ENCODE assay signal across 18 mouse cellular contexts in genomic region chr8:120515214-120515613, GRCm38 (mm10).
DNase-seq lines count a peak whose midpoint lies in the region; ATAC-seq lines count a peak whose summit lies in the region.
"Had no signal": no experiment of that assay in that cellular context is flagged by ENCODE, and none has a peak within 500 bp of the region (broad histone marks: within the 10 kb centered on the region; RNA-seq: fewer than 3 reads in every experiment).

No protein-coding gene starts in this region.

- no peak for ATAC-seq in hindbrain, embryonic 14.5 days (ENCODE audit: low FRiP score)
- no peak for ATAC-seq in liver, embryonic 13.5 days (ENCODE audit: low read depth)
- ATAC-seq in liver, embryonic 12.5 days, result no peak
- no peak for ATAC-seq in limb, embryonic 12.5 days (ENCODE audit: insufficient number of reproducible peaks, insufficient read depth, low FRiP score, low TSS enrichment, low read depth)
- no peak for ATAC-seq in neural tube, embryonic 13.5 days (ENCODE audit: low read depth)
- ATAC-seq: inflammation-experienced regulatory T-cells, adult 6 months had no signal

- WGBS in hindbrain, embryonic 10.5 days, result 98% methylated on average over 2 of the region's 2 CpGs
- WGBS in hindbrain, embryonic 14.5 days, result 91% methylated on average over 2 of the region's 2 CpGs
- 92% methylated on average over 2 of the region's 2 CpGs for WGBS in liver, embryonic 13.5 days (ENCODE audit: insufficient replicate concordance)
- WGBS in liver, embryonic 12.5 days (ENCODE audit: insufficient replicate concordance), result 90% methylated on average over 2 of the region's 2 CpGs
- 96% methylated on average over 2 of the region's 2 CpGs for WGBS in limb, embryonic 12.5 days
- 74% methylated on average over 2 of the region's 2 CpGs for whole genome bisulfite sequencing in neural tube, embryonic 13.5 days

- no peaks in the 10 kb centered on the region for H3K36me3 ChIP-seq in hindbrain, embryonic 10.5 days
- H3K36me3 ChIP-seq in hindbrain, embryonic 14.5 days (replicated peaks; ENCODE audit: control insufficient read depth, insufficient read depth), result no peaks in the 10 kb centered on the region
- peaks cover 41% of the 10 kb centered on the region for H3K36me3 ChIP-seq in liver, embryonic 13.5 days
- H3K36me3 ChIP-seq in liver, embryonic 12.5 days, result peaks cover 66% of the 10 kb centered on the region
- no peaks in the 10 kb centered on the region for H3K36me3 ChIP-seq in limb, embryonic 12.5 days
- H3K36me3 ChIP-seq in neural tube, embryonic 13.5 days, result no peaks in the 10 kb centered on the region
- H3K36me3 ChIP-seq: limb, embryonic 15.5 days had no signal

- peaks cover 93% of the 10 kb centered on the region for H3K27me3 ChIP-seq in hindbrain, embryonic 10.5 days (ENCODE audit: insufficient read depth, poor library complexity, severe bottlenecking)
- no peaks in the 10 kb centered on the region for H3K27me3 ChIP-seq in hindbrain, embryonic 14.5 days (ENCODE audit: control insufficient read depth, insufficient read depth, low read length)
- no peaks in the 10 kb centered on the region for H3K27me3 ChIP-seq in liver, embryonic 13.5 days
- no peaks in the 10 kb centered on the region for H3K27me3 ChIP-seq in liver, embryonic 12.5 days (replicated peaks)
- peaks cover 9% of the 10 kb centered on the region; the same call in 1 of the 2 replicates for H3K27me3 ChIP-seq in limb, embryonic 12.5 days
- no peaks in the 10 kb centered on the region for H3K27me3 ChIP-seq in neural tube, embryonic 13.5 days
- H3K27me3 ChIP-seq: limb, embryonic 15.5 days had no signal

- DNase-seq in hindbrain, embryonic 10.5 days (ENCODE audit: low spot score), result no peak
- DNase-seq in hindbrain, embryonic 14.5 days (ENCODE audit: low spot score), result no peak
- DNase-seq in liver, embryonic 13.5 days, result no peak
- no peak for DNase-seq in spleen, postnatal 4 days (ENCODE audit: low spot score in 2 of 2)
- DNase-seq: adrenal gland, adult 2 months; cerebellum, adult 8-10 months; gastrocnemius, adult 2 months; heart, postnatal 36 days; kidney, adult 9 months; kidney, postnatal 4 days; lung, adult 2 months; lung, postnatal 36 days; retina, postnatal 1 day had no signal

- H3K9me3 ChIP-seq in hindbrain, embryonic 10.5 days, result no peaks in the 10 kb centered on the region
- H3K9me3 ChIP-seq in hindbrain, embryonic 14.5 days (ENCODE audit: control insufficient read depth, low read length), result no peaks in the 10 kb centered on the region
- no peaks in the 10 kb centered on the region for H3K9me3 ChIP-seq in liver, embryonic 13.5 days (replicated peaks)
- no peaks in the 10 kb centered on the region for H3K9me3 ChIP-seq in liver, embryonic 12.5 days (replicated peaks)
- no peaks in the 10 kb centered on the region for H3K9me3 ChIP-seq in limb, embryonic 12.5 days
- no peaks in the 10 kb centered on the region for H3K9me3 ChIP-seq in neural tube, embryonic 13.5 days
- H3K9me3 ChIP-seq: limb, embryonic 15.5 days had no signal

- H3K27ac ChIP-seq in hindbrain, embryonic 10.5 days, result peak overlapping the region; percentile 40; the same call in 1 of the 2 replicates
- no peak overlapping the region for H3K27ac ChIP-seq in hindbrain, embryonic 14.5 days
- peak overlapping the region; percentile 7; the same call in 1 of the 2 replicates for H3K27ac ChIP-seq in liver, embryonic 13.5 days
- no peak overlapping the region for H3K27ac ChIP-seq in liver, embryonic 12.5 days
- peak overlapping the region; percentile 64; the same call in 1 of the 2 replicates for H3K27ac ChIP-seq in limb, embryonic 12.5 days
- 0 out of 2 replicates have a peak overlapping the region, but pooled peaks have one; percentile 90 for H3K27ac ChIP-seq in neural tube, embryonic 13.5 days (replicated peaks)
- H3K27ac ChIP-seq: gastrocnemius, adult 2 months; limb, embryonic 15.5 days had no signal

- no peak overlapping the region for H3K9ac ChIP-seq in hindbrain, embryonic 14.5 days
- no peak overlapping the region for H3K9ac ChIP-seq in liver, embryonic 13.5 days
- H3K9ac ChIP-seq in liver, embryonic 12.5 days, result no peak overlapping the region
- no peak overlapping the region for H3K9ac ChIP-seq in limb, embryonic 12.5 days (replicated peaks)
- no peak overlapping the region for H3K9ac ChIP-seq in neural tube, embryonic 13.5 days
- H3K9ac ChIP-seq: limb, embryonic 15.5 days had no signal

- H3K4me2 ChIP-seq in hindbrain, embryonic 14.5 days (replicated peaks), result no peak overlapping the region
- no peak overlapping the region for H3K4me2 ChIP-seq in liver, embryonic 13.5 days
- no peak overlapping the region for H3K4me2 ChIP-seq in liver, embryonic 12.5 days
- H3K4me2 ChIP-seq in limb, embryonic 12.5 days, result no peak overlapping the region
- no peak overlapping the region for H3K4me2 ChIP-seq in neural tube, embryonic 13.5 days
- H3K4me2 ChIP-seq: limb, embryonic 15.5 days had no signal

- H3K4me1 ChIP-seq in hindbrain, embryonic 10.5 days (replicated peaks), result peaks cover 100% of the 10 kb centered on the region
- H3K4me1 ChIP-seq in hindbrain, embryonic 14.5 days (replicated peaks; ENCODE audit: control insufficient read depth, insufficient read depth, low read length), result peaks cover 80% of the 10 kb centered on the region
- peaks cover 98% of the 10 kb centered on the region for H3K4me1 ChIP-seq in liver, embryonic 13.5 days (replicated peaks)
- peaks cover 100% of the 10 kb centered on the region for H3K4me1 ChIP-seq in liver, embryonic 12.5 days
- H3K4me1 ChIP-seq in limb, embryonic 12.5 days (replicated peaks), result peaks cover 95% of the 10 kb centered on the region
- peaks cover 100% of the 10 kb centered on the region for H3K4me1 ChIP-seq in neural tube, embryonic 13.5 days (replicated peaks)

- no peak overlapping the region for H3K4me3 ChIP-seq in hindbrain, embryonic 10.5 days
- no peak overlapping the region for H3K4me3 ChIP-seq in hindbrain, embryonic 14.5 days (replicated peaks; ENCODE audit: low read length)
- H3K4me3 ChIP-seq in liver, embryonic 13.5 days (replicated peaks), result no peak overlapping the region
- H3K4me3 ChIP-seq in liver, embryonic 12.5 days, result no peak overlapping the region
- no peak overlapping the region for H3K4me3 ChIP-seq in limb, embryonic 12.5 days (replicated peaks)
- H3K4me3 ChIP-seq in neural tube, embryonic 13.5 days, result no peak overlapping the region
- H3K4me3 ChIP-seq: gastrocnemius, adult 2 months; limb, embryonic 15.5 days had no signal

Comparison
In these comparisons a context has a peak if more than half of its experiments do, and no peak if none do; other contexts are left out.
1. H3K27ac ChIP-seq: peak in hindbrain, embryonic 10.5 days (single experiment), liver, embryonic 13.5 days (single experiment), limb, embryonic 12.5 days (single experiment) and neural tube, embryonic 13.5 days (single experiment); none in hindbrain, embryonic 14.5 days (single experiment) and liver, embryonic 12.5 days (single experiment).